Mouse (Mus musculus) urinary bladder, postnatal 14 days (tissue): ENCODE data around the gene Uts2r.

Experiments used
- DNase-seq: peaks from one replicate; pipeline ENCODE4 v3.0.0; 2021; ENCODE audit warnings: low spot score

The Uts2r gene

DNA sequence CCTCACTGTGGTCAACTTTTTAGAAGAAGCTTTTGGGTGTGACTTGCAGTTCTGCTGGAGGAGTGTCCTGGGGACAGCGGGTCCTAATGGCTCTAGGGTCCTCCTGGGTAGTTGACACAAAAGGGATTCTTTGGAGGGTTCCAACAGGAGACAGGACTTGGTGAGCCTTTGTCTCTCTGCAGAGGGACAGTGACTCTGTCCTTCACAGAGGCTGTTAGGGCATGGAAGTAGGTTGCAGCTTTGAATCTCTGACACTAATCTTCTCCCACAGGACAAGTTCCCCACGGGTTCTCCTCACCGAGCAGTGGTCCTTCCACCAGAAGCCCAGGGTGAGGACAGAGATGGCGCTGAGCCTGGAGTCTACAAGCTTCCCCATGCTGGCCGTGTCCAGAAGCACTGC, at the start of gene Uts2r:
Uts2r (plus strand) TSS at position 301 of the 400 bp plus-strand sequence.
- DNase-seq = no peak

- no peak for DNase-seq
Measured at GRCm38 (mm10) chr11:121111051-121111450, 49.0 kb upstream of the Uts2r start.

- no peak for DNase-seq
Measured at GRCm38 (mm10) chr11:121111601-121112000, 48.5 kb upstream of the Uts2r start.

DNA sequence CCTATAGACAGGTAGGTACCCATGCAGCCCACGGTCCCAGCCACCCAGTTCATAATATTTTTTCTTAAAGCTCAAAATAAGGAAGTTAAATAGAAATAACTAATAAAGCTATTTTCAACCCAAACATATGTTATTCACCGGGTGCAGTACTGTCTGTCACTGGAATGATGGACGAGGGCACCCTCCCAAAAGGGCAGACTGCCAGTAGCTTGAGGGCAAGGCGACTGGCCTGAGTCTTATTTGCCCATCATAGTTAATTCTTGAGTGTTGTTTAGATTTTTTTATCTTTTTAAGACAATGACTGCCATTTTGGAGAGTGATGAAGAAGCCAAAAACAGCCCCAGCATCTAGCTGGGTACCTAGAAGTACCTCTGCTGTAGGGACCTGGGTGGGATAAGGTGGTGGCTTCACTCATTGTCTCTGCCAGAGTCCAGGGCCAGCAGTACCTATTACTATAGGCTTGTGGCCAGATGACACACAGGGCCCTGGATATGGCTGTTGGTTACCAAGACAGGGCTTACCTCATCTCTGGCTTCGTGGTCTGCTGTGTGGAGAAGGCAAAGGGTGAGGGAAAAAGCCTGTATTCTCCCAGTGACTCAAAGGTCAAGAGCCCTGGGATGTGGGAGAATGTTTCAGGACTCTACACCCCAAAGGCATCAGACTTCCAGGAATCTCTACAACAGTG, 47.8 kb upstream of the Uts2r start:
- no peak for DNase-seq

DNA sequence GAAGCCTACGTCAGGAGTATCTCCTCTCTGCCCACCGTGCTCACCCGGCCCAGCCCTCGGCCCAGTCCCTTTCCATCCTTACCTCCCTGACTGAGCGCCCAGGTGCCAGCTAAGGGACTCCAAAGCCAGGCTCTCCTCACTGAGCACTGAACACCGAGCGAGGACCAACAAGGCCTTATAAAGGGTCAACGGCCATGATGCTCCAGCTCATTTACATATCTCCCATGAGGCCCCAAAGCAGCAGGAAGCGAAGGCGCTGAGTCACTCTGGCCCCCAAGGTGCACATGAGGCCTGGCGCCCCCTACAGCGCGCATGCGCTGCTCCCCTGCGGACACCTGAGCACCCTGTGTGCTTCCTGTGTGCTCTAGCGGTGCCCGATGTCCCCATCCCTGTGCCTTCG, 42.0 kb upstream of the Uts2r start:
- no peak for DNase-seq

DNA sequence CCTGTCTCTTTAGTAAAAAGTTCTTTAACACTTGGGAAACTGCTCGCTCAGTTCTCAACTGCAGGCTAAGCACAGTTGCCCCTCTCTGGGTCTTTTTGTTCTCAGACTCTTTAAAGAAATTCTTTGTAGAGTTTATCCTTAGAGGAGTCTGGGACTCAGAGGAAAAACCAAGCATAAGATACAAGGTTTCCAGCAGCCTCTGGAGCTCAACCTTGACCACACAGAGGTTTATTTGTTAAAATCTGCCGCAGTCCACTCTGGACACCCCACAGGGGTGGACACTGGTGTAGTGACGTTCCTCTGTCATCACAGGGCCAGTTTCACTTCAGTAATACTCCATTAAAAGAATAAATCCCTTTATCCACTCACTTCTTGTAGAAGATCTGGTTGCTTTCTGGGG, 41.5 kb upstream of the Uts2r start, which contains the start of gene Tex19.2:
Tex19.2 (minus strand) TSS at position 101 of the 400 bp plus-strand sequence.
- no peak for DNase-seq

- no peak for DNase-seq
Measured at GRCm38 (mm10) chr11:121121151-121121550, 38.9 kb upstream of the Uts2r start.

- no peak for DNase-seq
Measured at GRCm38 (mm10) chr11:121122024-121122670, 37.9 kb upstream of the Uts2r start.

- DNase-seq = no peak
Measured at GRCm38 (mm10) chr11:121123438-121123837, 36.6 kb upstream of the Uts2r start.

- no peak for DNase-seq
Measured at GRCm38 (mm10) chr11:121125522-121126172, 34.4 kb upstream of the Uts2r start.

- no peak for DNase-seq
Measured at GRCm38 (mm10) chr11:121126395-121126794, 33.7 kb upstream of the Uts2r start.

GRCm38 (mm10) chr11:121127441-121127840, 32.6 kb upstream of the Uts2r start:
- no peak for DNase-seq

DNA sequence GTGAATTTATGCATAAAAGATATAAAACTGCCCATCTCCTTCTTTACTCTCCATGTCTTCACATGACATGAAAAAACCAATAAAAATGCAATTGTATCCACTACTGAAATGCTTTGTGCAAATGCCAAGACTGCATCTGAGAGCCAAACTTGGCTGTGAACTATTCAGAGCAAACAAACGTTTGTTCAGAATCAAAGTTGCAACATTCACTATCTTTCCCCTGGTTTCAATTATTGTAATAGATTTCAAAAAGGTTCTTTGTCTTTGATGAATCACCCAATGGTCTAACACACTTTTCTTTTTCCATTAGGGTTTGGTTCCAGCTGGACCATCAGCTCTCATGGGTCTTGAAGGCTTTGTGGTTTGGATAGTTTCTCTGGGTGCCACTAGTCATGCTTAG, 30.5 kb upstream of the Uts2r start:
- DNase-seq = no peak

GRCm38 (mm10) chr11:121134600-121134999, 25.5 kb upstream of the Uts2r start:
- DNase-seq = no peak

GRCm38 (mm10) chr11:121137682-121138081, 22.4 kb upstream of the Uts2r start:
- DNase-seq = no peak

GRCm38 (mm10) chr11:121138732-121139131, 21.3 kb upstream of the Uts2r start:
- no peak for DNase-seq

GRCm38 (mm10) chr11:121143325-121144015, 16.6 kb upstream of the Uts2r start:
- DNase-seq = peak; percentile 41

- no peak for DNase-seq
Measured at GRCm38 (mm10) chr11:121145865-121146264, 14.2 kb upstream of the Uts2r start, which contains the start of gene Tex19.1. Gene Tex19.1 (plus strand): TSS chr11:121146143.

- DNase-seq = no peak
Measured at GRCm38 (mm10) chr11:121148193-121148592, 11.9 kb upstream of the Uts2r start.

GRCm38 (mm10) chr11:121154203-121154602, 5.9 kb upstream of the Uts2r start:
- no peak for DNase-seq

DNA sequence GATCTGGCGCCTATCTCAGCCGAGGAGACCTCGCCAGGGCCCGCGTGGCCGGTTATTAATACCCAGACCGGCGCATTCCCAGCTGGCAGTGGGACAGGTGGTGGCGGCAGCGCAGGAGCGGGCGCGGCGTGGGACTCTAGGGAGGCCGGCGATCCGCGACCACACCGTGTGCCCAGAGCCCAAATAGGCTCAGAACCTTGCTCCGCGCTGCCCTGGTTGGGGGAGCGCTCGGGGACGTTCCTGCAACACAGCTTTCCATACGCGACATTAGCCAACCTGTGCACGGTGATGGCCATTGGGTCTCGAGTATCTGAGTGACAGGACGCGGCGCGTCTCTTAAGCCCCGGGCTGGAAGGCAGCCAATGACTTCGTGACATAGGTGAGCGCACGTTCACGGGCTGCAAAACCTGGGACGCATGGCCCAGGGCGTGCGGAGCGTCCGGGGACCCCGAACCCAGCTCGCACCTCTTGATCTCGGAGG, 3.6 kb upstream of the Uts2r start:
- peak; percentile 20 for DNase-seq

- no peak for DNase-seq
Measured at GRCm38 (mm10) chr11:121160636-121161346, 720 bp downstream of the Uts2r start.
